Mouse (Mus musculus): ENCODE data around the gene Cltrn.
A peak's percentile ranks its signal among the peaks of the same experiment; 100 is the strongest.

The Cltrn gene

DNA sequence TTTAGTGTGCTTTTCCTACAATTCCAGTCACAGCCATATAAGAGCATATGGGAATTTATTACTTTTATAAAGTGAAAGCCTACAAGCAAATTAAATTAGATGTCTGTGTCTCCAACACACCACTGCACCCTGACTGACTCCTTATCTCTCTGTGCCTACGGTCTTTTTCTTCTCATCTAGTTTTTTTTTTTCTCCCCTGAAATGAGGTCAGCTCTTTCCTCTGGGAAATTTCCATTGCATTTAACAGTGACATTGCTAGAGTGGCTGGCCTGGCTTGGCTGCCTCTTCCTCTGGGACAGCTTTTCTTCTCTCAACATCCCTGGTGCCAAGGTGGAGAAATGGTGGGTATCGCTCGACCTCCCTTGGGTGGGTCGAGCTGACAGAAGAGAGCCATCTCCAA is at the start of gene Cltrn:
Gene Cltrn (plus strand): TSS at position 249 of the 400 bp plus-strand sequence.
- peak; percentile 27 to 63 for DNase-seq (ENCODE audit: inconsistent age in 2 of 2, low spot score in 1 of 2)

DNA sequence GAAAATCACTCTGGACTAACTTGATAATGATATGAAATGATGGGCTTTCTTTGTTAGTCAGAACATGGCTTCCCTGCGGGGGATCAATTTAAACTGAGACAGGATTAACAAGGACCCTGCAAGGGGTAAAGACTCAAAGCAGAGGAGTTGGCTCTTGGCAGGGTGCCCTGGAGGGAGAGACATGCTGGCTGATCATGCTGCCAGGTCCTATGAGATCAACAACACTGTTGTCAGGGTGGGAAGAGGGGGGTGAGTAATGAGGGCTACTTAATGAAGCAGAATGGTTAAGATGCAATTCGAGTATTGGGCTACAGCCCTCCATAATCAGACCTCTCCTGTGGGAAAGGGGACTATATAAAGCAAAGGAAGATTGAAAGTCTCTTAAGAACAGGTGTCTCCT is 49.7 kb upstream of the Cltrn start:
- DNase-seq (ENCODE audit: inconsistent age in 2 of 2, low spot score in 1 of 2) = no peak

DNA sequence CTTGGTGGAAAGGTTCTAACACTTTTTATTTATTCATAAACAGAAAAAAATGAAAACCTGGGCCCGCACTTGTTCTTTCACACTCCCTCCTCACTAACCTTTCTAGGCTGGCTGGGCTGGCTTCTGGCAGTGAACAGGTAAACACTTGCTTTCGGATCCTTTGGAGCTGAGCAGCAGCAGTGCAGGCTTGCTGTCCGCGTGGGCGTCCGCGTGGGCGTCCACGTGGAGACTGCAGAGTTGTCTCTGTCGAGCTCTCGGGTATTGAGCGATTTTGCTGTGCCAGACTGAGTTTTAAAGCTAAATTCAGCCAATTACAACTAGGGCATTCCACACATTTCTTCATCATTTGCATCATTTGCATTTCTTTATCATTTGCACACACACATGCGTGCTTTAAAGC is 46.6 kb upstream of the Cltrn start:
- no peak for DNase-seq (ENCODE audit: inconsistent age in 2 of 2, low spot score in 1 of 2)

DNA sequence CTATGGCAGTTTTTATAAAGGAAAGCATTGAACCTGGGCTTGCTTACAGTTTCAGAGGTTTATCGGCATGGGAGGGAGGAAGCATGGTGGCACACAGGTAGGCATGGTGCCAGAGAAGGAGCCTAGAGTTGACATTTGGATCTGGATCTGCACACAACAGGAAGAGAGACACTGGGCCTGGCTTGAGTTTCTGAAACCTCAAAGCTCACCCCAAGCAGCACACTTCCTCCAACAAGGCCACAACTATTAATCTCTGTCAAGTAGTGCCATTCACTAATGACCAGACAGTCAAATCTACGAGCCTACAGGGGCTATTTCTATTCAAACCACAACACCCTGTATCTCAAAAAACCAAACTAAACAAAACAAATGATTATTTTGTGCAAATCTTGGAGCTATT is 41.9 kb upstream of the Cltrn start:
- DNase-seq (ENCODE audit: inconsistent age in 2 of 2, low spot score in 1 of 2) = no peak

DNA sequence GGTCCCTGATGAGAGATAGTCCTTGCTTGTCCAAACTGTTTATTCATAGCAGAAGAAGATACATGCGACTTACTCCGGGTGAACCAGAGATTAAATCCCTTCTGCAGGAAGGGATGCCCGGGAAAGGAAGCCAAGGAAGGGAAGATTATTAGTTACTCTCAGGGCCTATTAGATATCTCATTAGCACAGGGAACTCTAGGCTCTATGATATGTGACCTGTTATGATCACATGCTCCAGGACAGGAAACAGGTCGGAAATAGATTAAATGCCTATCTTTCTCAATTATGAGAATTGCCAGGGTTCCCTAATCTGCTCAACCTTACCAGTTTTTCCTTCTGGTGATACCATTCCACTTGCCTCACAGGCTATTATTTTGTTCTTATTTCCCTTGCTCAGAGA is 32.9 kb upstream of the Cltrn start:
- DNase-seq (ENCODE audit: inconsistent age in 2 of 2, low spot score in 1 of 2) = no peak

DNA sequence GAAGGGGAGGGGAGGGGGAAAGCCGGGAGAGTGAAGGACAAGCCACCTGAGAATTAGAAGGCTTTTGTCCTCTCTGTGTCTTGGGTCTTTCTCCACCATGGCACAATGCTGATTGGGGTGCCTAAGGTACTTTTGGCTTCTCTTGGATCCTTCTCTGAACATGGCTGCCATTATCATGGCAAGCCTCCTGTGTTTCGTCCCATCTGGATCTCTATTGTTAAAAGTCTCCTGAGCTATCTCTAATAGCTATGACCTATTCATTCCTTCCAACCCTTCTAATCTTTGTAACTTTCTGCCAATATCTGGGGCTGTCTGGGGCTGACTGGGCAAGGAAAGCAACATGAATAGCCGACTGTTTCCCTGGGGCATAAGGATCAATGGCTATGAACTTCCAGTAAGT is 30.1 kb upstream of the Cltrn start:
- no peak for DNase-seq (ENCODE audit: inconsistent age in 2 of 2, low spot score in 1 of 2)

DNA sequence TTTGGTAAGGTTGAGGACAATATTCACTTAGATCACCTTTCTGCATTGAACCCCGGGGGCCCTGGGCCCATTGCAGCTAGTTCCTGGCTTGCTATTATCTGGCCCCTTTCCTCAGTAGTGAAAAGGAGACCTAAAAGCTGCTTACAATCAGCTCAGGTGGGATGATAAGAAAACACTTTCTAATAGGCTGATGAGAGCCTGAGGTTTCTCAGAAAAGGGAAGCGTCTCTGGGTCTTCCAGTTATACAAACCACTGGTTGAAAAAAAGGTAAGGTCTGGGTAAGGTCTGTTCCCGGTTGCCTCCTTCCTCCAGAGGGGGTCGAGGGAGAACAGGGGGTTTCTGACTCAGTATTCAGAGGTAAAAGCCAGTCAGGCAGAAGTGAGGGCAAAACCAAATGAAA is 29.6 kb upstream of the Cltrn start:
- no peak for DNase-seq (ENCODE audit: inconsistent age in 2 of 2, low spot score in 1 of 2)

DNA sequence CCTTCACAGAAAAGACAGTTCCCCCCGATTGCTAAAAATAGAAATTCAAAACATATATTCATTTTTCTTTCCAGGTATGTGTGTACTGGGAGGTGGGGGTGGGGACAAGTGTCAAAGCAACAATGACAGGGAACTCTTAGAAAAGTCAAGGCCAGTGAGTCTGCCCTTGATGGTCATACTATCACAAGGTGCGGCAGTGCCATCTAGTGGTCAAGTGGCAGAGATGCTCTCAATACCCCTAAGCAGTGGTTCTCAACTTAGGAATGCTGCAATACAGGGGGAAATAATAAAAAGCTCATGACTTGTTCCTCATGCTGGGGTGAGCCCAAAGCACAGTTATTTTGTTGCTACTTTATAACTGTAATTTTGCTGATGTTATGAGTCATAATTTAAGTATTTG is 22.4 kb upstream of the Cltrn start:
- DNase-seq (ENCODE audit: inconsistent age in 2 of 2, low spot score in 1 of 2) = peak; percentile 58 to 83

DNA sequence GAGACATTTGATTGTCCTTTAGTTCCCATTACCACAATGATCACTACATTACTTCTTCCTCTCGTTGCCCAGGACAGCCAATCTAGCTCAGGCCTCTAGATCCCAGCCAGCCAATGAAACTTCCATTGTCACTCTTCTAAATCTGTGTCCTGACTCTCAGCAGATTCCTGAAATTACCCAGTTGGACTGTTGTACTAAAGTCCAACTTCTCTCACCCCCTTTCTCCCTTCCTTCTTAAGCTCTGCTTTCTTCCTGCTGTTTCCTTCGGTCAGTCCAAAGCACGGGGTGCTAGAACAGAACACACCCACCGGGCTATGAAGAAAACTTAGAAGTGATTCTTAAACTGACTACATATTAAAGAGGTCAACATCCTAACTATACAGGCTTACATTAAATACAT is 19.7 kb upstream of the Cltrn start:
- DNase-seq (ENCODE audit: inconsistent age in 2 of 2, low spot score in 1 of 2) = no peak

DNA sequence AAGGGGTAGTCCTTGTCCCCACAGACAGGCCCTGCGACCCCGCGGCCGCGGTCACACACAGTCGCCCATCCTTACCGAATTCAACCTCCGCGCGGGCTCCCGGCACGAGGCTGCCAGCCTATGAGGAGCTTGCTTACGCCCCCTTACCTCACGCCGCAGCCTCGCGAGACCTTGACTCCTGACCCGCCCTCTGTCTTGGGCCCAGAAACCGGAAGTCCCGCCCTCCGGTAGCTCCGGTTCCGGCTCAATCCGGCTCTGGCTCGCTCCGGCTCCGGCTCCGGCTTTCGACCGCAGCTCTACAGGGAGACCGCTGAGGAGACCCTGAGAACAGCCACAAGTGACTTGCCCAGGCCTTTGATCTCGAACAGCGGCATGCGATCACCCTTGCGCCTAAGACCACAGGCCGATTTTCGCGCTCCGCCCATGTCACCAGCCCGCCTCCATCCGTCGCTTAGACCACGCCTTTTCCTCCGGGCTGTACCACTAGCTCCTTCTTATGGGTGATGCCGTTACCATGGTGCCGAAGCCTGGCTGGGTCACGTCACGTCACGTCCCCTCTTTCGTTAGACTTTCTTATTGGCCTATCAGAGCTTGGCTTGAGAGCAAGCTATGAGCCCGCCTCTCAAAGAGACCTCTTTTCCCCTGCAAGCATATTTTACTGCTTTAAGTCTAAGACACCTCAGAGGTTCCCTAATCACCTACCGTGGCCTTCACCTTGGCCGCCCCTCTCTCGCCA is 12.4 kb upstream of the Cltrn start, which contains the start of gene Siah1b:
Gene Siah1b (minus strand): TSS at position 454 of the 736 bp plus-strand sequence.
- peak; percentile 93 to 97 for DNase-seq (ENCODE audit: inconsistent age in 2 of 2, low spot score in 1 of 2)

DNA sequence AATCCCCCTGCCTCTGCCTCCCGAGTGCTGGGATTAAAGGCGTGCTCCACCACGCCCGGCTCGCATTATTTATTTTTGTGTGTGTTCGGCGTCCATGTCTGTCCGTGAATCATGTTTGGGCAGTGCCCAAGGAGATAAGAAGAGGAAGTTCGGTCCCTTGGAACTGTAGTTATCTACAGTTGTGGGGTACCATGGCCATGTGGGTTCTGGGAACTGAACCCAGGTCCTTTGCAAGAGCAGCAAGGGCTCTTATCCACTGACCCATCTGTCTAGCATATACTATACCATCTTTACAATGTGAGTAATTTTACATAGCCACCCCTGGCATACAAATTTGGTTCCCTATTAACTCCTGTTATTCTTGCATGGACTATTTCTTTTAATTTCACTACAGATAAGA is 6.6 kb upstream of the Cltrn start:
- no peak for DNase-seq (ENCODE audit: inconsistent age in 2 of 2, low spot score in 1 of 2)

DNA sequence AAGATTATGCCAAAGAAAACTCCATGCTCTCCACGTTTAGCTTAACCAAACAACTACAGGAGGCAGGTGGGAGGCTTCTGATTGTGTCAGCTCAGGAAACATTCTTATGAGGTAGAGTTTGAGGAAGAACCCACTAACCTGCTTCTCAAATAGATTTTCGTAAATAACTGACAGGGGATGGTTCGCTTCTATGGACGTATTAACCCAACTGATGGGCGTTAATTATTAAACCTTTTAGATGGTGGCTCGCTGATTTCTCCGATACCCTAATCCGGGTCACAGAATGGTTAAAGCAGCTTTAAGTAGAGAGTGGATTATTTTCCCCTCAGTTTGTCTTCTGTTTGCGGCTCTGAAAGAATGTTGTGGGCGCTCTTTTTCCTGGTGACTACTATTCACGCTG is 1.3 kb downstream of the Cltrn start:
- no peak for DNase-seq (ENCODE audit: inconsistent age in 2 of 2, low spot score in 1 of 2)

DNA sequence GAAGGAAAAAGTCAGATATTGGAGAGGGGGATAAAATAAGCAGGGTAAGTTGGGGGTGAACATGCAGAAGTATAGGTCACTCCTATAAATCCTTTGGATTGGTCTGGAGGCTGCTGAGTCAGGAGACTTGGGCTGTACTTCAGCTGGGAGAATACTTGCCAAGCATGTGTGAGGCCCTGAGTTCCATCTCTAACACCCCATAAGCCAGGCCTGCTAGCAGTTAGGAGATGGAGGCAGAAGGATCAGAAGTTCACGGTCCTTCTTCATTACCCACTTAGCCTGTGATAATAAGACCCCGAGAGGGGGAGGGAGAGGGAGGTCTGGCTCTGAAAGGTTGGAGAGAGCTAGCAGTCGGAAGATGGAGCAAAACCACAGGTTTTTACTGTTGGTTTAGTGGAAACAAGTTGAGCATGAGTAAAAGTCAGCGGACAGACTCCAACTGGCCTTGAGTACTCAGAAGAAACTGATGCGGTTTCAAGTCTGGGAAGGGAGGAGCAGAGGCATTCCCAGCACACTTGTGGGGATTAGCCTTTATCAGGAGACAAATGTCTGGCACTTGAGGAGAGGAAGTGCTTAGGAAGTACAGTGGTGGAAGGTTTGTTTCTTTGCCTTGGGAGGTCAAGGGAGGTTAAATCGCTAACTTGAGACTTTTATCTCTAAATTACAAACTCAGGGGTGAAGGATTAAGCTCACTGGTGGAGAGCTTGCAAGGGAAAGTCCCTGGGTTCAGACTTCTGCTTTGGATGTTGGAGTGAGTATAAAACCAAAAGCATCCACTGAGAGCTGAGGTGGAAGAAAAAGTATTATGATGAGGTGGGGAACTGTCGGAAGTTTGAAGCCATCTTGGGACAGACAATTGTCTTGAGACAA is 3.9 kb downstream of the Cltrn start:
- DNase-seq (ENCODE audit: inconsistent age in 2 of 2, low spot score in 1 of 2) = peak in 1 of 2 experiments; percentile 26

DNA sequence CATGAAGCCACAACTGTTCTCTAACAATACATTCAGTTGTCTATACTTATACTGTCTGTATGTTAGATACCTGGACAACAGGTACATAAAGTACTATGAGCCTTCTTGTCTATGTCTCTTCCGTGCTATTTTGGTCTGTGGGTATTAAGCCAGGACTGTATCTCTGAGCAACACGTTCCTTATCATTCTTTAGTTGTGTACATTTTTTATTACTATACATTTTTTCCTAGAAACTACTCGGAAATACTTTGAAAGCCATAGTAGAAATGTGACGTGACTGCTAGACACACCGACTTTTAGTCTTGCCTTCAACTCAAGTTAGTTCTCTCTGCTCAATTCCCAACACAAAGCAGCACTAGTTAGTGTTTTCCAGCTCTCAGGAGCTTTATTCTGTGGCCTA is 4.8 kb downstream of the Cltrn start:
- no peak for DNase-seq (ENCODE audit: inconsistent age in 2 of 2, low spot score in 1 of 2)

DNA sequence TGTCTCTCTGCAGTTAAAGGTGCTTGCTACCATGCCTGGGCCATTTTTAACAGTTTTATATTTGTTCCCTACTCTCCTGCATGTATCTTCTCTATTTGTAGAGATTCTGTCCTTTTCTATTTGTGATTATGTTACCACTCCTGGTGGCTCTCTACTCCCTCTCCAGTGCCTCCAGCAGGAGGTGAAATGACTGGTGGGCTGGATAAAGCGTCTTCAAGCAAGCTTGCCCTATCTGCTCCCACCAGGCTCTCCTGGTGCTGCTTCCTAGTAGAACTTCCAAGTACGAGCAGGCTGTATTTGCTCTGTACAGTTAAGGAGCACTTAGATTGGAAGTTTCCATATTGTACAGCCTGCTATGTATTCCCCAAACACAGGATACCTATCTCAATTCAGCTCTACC is 7.2 kb downstream of the Cltrn start:
- no peak for DNase-seq (ENCODE audit: inconsistent age in 2 of 2, low spot score in 1 of 2)

DNA sequence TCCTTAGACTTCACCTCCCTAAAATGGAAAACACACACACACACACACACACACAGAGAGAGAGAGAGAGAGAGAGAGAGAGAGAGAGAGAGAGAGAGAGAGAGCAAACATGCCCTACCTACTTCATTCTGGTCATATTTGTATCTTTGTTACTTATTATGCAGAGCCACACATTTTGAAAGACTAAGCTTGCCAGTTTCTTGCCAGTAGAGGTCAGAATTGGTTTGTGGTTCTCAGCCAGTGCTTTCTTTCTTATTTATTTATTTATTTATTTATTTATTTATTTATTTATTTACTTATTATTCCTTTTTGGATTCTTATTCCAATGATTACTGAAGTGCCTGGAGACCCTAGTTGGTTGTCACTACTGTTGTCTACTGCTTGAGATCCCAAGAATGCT is 12.9 kb downstream of the Cltrn start:
- DNase-seq (ENCODE audit: inconsistent age in 2 of 2, low spot score in 1 of 2) = no peak

DNA sequence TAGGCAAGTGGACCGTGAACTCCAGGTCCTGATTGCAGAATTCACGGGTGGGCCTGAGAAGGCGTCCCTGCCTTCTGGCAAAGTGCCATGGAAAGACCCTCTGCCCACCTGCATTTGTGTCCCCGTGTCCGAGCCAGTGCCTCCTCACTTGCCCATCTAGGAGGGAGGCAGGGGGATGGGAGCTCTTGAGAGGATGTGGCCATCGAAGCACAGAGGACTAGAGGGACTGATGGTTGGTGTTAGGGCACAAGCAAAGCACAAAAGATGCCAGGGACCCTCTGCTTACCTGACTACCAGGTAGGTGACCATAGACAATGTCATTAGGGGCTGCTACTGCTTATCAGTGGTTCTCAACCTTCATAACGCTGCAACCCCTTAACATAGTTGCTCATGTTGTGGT is 13.6 kb downstream of the Cltrn start:
- no peak for DNase-seq (ENCODE audit: inconsistent age in 2 of 2, low spot score in 1 of 2)

DNA sequence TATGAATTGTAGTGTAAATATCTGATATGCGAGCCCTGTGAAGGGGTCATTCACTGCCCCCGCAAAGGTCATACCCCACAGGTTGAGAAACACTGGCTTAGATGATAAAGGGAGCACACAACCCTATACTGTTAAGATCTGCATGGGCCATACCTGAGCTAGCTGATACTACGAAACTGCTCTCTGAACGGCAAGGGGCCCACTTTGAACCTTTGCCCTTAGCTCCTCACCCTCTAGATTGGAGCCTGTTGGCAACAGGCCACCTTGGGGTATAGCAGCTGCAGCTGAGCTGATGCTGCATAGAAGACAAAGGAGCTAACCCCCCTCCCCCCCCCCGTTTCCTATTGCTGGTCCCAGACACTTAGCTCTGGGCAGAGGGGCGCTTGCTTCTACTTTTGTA is 14.0 kb downstream of the Cltrn start:
- DNase-seq (ENCODE audit: inconsistent age in 2 of 2, low spot score in 1 of 2) = no peak

DNA sequence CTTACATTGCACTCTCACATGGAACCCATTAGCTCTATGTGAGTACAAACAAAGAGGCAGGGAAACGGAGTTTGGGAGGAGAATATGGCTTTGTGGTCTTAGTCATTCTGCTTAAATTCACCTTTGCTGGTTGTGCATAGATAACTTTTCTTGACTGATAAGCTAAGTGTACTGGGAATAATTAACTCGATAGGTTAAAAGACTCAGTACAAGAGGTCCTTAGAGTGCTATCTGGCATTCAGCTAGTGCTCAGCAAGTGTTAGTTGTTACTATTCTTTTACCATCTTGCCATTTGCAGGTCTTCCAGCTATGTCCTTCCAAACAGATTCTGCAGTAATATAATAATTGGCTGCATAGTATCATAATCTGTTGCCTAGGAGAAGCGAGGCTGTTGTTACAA is 22.5 kb downstream of the Cltrn start:
- no peak for DNase-seq (ENCODE audit: inconsistent age in 2 of 2, low spot score in 1 of 2)

DNA sequence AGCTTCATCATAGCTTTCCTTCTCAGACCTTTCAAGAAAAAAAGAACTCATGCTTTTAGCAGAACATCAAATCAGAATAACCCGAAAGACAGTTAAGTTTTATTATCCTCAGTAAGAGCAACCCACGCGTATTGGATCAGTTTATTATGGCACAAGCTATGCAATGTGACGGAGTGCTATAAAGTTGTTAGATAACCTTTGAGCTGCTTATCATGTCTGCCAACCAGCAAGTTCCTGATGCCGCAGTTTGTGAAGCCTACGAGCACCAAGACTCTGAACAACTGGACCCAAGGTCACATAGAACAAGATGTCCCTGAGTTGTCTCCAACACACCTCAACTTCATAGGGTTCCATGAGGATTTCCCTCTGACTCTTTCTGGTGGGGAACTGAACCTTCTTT is 25.1 kb downstream of the Cltrn start:
- no peak for DNase-seq (ENCODE audit: inconsistent age in 2 of 2, low spot score in 1 of 2)

DNA sequence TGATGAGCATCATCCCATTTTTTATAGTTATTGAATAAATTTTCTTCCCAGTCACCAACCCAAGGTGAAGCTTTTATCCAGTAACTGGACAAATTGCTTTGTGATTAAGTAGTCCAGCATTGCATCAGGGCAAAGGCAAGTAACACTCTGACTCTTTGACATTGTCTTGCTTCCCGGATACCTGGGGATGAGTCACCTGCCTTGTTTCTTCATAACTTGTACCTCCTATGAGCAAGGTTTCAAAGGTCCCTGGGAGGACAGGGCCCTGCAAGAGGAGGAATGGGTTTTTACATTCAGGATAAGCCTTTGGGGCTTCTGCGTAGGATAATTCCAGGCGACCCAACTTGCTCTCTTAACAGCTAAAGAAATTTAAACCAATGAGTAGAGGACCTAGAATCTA is 35.3 kb downstream of the Cltrn start:
- no peak for DNase-seq (ENCODE audit: inconsistent age in 2 of 2, low spot score in 1 of 2)

DNA sequence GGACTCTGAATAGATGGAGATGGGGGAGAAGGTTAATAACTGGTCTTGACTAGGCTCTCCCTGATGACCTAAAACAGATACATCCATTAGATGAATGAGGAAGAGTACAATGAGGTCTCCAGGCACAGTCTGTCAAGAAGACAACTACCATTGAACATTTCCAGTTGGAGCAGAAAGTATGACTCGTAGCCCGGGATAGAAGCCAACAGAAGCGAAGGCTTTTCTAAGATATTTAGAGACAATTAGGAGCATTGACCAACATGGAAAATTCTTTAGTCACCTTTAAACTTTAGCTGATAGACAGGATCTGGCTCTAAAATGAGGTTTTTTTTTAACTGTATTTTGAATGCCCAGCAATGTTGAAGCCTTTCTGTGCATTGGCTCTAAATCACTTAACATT is 44.9 kb downstream of the Cltrn start:
- DNase-seq (ENCODE audit: inconsistent age in 2 of 2, low spot score in 1 of 2) = peak in 1 of 2 experiments; percentile 46
